Mouse (Mus musculus) kidney, embryonic 15.5 days (tissue): ENCODE measurements around the gene Gm21972. TPM values are rescaled to one million over a fixed set of nuclear protein-coding genes. Genes with fewer than 3 reads are reported as not detected.

ENCODE experiments used
- ATAC-seq: fragments of 200-750 bp; cut with Nextera tagmentation; replicated peaks from 2 replicates; pipeline ENCODE4 v1.8.0; 2017; ENCODE audit warnings: moderate TSS enrichment; ENCODE audit not compliant: low FRiP score
- H3K27ac ChIP-seq: fragments of 300-500 bp; sonication (generic); 2 replicates; pipeline ENCODE4 v1.5.1; 2015; ENCODE audit warnings: mild to moderate bottlenecking, inconsistent platforms
- H3K27me3 ChIP-seq: fragments of 300-500 bp; sonication (generic); 2 replicates; pipeline ENCODE4 v1.6.1; 2015; ENCODE audit warnings: inconsistent platforms
- H3K36me3 ChIP-seq: fragments of 300-500 bp; sonication (generic); 2 replicates; pipeline ENCODE4 v1.6.1; 2015; ENCODE audit warnings: inconsistent platforms
- H3K4me1 ChIP-seq: fragments of 300-500 bp; sonication (generic); 2 replicates; pipeline ENCODE4 v1.6.1; 2015; ENCODE audit warnings: inconsistent platforms
- H3K4me2 ChIP-seq: fragments of 300-500 bp; sonication (generic); 2 replicates; pipeline ENCODE4 v1.6.1; 2015; ENCODE audit warnings: moderate library complexity, mild to moderate bottlenecking, inconsistent platforms
- H3K4me3 ChIP-seq: fragments of 300-500 bp; sonication (generic); replicated peaks from 2 replicates; pipeline ENCODE4 v1.5.1; 2015; ENCODE audit warnings: mild to moderate bottlenecking, inconsistent platforms
- H3K9ac ChIP-seq: fragments of 300-500 bp; sonication (generic); 2 replicates; pipeline ENCODE4 v1.6.1; 2015; ENCODE audit warnings: mild to moderate bottlenecking, inconsistent platforms
- H3K9me3 ChIP-seq: fragments of 300-500 bp; sonication (generic); replicated peaks from 2 replicates; pipeline ENCODE4 v1.6.1; 2016; ENCODE audit warnings: inconsistent platforms
- WGBS: fragments of 180-500 bp; shearing (Covaris S2); methylation state at CpG from one replicate; pipeline ENCODE4 v1.1.7; 2015; ENCODE audit warnings: mixed read lengths; 5-methylcytosine and 5-hydroxymethylcytosine counted together
- polyA plus RNA-seq: library from polyadenylated mRNA; unstranded; fragments of >200 nt; fragmentation: Nextera tagmentation; extraction: Ambion mirVana; gene quantifications from 2 replicates; pipeline ENCODE4 v1.2.1, GENCODE M21; 2015

Gm21972 gene
- polyA plus RNA-seq, 1 experiment from 2014 or later, result not detected

DNA sequence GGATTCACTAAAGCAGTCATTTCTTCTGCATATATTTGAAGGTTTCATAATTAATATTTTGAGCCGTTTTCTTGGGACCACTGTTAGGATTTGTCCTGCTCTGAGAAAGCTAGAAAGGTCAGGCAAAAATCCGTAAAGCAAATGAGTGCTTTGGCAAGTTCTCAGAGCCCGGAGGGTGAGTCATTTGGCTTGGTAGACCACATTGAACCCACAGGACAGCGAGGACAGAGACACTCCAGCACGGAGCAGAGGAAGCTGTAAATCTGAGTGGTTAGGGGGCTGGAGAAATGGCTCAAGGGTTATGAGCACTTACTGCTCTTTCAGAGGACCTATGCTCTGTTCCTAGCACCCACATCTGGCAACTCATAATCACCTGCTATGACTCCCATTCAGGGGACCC is 14.1 kb downstream of the Gm21972 start:
- 63% methylated on average over 5 of the region's 5 CpGs for WGBS
- ATAC-seq, result no peak
- no peaks in the 10 kb centered on the region for H3K27me3 ChIP-seq

DNA sequence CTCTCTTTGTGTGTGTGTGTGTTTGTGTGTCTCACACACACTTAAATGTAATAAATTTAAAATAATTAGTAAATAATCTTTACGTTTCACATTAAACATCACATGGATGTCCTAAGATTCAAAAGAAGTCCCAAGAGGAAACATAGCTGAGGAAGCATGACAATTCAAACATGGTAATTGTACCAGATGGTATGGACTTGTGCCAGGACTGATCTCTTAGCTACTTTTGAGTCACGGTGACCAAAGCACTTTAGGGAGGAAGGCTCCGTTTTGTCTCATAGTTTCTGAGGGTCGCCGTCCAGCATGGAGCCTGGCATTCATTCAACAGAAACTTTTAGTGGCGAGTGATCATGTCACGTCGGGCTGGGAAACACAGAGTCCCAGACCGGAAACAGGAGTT is 14.7 kb downstream of the Gm21972 start:
- no peak overlapping the region for H3K4me2 ChIP-seq
- H3K4me3 ChIP-seq, result no peak overlapping the region
- no peaks in the 10 kb centered on the region for H3K4me1 ChIP-seq
- no peak for ATAC-seq
- H3K36me3 ChIP-seq, result no peaks in the 10 kb centered on the region
- H3K9ac ChIP-seq, result no peak overlapping the region
- H3K9me3 ChIP-seq, result no peaks in the 10 kb centered on the region
- no peaks in the 10 kb centered on the region for H3K27me3 ChIP-seq
- H3K27ac ChIP-seq, result no peak overlapping the region
- 81% methylated on average over 9 of the region's 9 CpGs for WGBS

More for the DNA sequence above, 14.1 kb downstream of the Gm21972 start:
- Histone ChIP-seq H3K4me1 (no peaks in the 10 kb centered on the region), H3K27ac (no peak overlapping the region), H3K9me3 (no peaks in the 10 kb centered on the region), H3K4me2 (no peak overlapping the region), H3K36me3 (no peaks in the 10 kb centered on the region), H3K9ac (no peak overlapping the region), H3K4me3 (no peak overlapping the region)

DNA sequence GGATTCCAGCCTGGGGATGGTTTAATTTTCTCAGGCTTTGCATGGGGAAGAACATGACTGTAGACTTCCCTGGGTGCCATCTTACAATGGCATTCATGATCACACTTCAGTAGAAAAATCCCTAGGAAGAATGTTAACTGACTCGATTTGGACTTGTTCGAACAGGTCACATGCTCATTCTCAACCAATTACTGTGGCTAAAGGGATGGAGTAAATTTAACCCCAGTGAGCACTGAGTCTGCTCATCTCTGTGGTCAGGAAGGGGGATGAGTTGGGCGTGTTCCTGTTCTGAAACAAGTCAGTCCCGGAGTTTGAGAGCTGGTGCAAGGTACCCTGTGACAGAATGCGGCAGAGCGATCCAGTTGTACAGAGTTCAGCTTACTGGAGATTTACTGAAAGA is 17.5 kb downstream of the Gm21972 start:
- no peak overlapping the region for H3K4me3 ChIP-seq
- WGBS, result 82% methylated on average over 6 of the region's 6 CpGs
- no peaks in the 10 kb centered on the region for H3K36me3 ChIP-seq
- H3K4me2 ChIP-seq, result no peak overlapping the region
- ATAC-seq, result no peak
- H3K9ac ChIP-seq, result no peak overlapping the region
- H3K9me3 ChIP-seq, result no peaks in the 10 kb centered on the region
- peaks cover 14% of the 10 kb centered on the region for H3K4me1 ChIP-seq
- H3K27me3 ChIP-seq, result no peaks in the 10 kb centered on the region
- no peak overlapping the region for H3K27ac ChIP-seq

DNA sequence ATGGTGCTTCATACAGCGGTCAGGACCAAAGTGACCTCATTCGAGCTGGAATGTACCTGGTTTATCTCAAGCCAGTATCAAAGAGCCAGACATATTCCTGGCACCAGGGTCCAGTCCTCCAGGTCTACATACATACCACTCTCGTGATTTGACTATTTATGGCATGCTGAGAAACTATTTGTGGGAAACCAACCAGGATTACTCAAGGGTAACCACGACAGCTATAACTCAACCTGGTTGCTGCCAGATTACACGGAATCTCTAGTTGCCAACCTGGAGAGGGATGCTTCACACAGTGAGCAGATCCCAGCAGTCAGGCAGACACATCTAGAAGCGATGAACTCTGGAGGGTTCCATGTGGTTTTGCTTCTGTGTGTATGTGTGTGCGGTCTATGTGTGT is 17.9 kb downstream of the Gm21972 start:
- H3K36me3 ChIP-seq, result no peaks in the 10 kb centered on the region
- 77% methylated on average over 7 of the region's 7 CpGs for WGBS
- peaks cover 15% of the 10 kb centered on the region for H3K4me1 ChIP-seq
- H3K9me3 ChIP-seq, result no peaks in the 10 kb centered on the region
- no peaks in the 10 kb centered on the region for H3K27me3 ChIP-seq
- no peak overlapping the region for H3K9ac ChIP-seq
- H3K4me3 ChIP-seq, result no peak overlapping the region
- ATAC-seq, result no peak
- no peak overlapping the region for H3K27ac ChIP-seq
- no peak overlapping the region for H3K4me2 ChIP-seq

DNA sequence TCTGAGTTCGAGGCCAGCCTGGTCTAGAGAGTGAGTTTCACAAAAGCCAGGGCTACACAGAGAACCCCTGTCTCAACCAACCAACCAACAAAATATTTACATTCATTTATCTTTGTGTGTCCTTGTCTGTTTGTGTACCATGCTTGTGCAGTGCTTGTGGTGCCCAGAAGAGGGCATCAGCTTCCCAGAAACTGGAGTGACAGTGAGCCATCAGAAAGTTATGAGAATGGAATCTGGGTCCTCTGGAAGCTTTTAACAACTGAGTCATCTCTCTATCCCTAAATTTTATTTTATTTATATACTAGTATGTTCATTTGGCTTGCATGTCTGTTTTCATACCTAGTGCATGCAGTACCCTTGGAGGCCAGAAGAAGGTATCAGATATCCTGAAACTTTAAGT is 19.2 kb downstream of the Gm21972 start:
- no peak overlapping the region for H3K27ac ChIP-seq
- no peak for ATAC-seq
- no peaks in the 10 kb centered on the region for H3K27me3 ChIP-seq
- H3K36me3 ChIP-seq, result peaks cover 5% of the 10 kb centered on the region; the same call in 1 of the 2 replicates
- H3K4me2 ChIP-seq, result no peak overlapping the region
- H3K9ac ChIP-seq, result no peak overlapping the region
- peaks cover 15% of the 10 kb centered on the region for H3K4me1 ChIP-seq
- no peaks in the 10 kb centered on the region for H3K9me3 ChIP-seq
- no peak overlapping the region for H3K4me3 ChIP-seq
- WGBS, result 96% methylated on average over 1 of the region's 1 CpGs

DNA sequence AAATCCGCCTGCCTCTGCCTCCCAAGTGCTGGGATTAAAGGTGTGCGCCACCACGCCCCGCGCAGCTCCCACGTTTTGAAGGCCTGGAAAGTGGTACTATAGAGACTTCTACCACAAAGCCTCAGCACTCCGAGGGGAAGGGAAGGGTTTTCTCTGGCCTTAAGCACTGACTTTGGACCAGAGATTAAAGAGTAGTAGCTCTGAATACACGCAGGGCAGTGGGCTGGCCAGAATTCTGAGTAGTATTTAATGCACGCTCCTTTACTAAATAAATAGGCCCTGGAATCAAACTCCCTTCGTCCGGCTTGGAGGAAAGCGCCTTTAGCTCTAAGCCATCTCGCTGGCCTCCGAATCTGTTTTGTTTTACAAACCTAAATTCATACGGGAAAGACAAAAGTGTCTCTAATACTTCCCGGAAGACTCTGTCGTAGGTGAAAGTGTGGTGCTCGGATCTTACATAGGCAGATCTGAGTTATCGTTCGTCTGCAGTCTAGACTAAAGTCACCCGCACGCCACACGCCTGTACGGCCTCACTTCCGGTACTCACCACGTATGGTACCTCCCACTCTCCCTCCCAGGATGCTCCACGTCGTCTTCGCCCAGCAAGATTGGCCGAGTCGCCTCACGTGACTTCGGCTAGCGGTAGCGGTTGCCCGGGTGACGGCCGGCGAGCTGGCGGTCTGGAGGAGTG is 20.8 kb downstream of the Gm21972 start, which contains the start of gene Armc9:
Gene Armc9, plus strand, starts transcription at position 648 of the 691 bp plus-strand sequence.
- H3K9ac ChIP-seq, result peak within 1 kb of the TSS; percentile 75
- 4% methylated on average over 40 of the region's 40 CpGs for WGBS
- peak; percentile 99 for ATAC-seq
- peak within 1 kb of the TSS; percentile 92 for H3K4me3 ChIP-seq
- peaks cover 16% of the 10 kb centered on the region for H3K36me3 ChIP-seq
- H3K9me3 ChIP-seq, result no peaks in the 10 kb centered on the region
- no peaks in the 10 kb centered on the region for H3K27me3 ChIP-seq
- H3K27ac ChIP-seq, result peak within 1 kb of the TSS; percentile 89
- peak within 1 kb of the TSS; percentile 81 for H3K4me2 ChIP-seq
- H3K4me1 ChIP-seq, result peaks cover 15% of the 10 kb centered on the region

DNA sequence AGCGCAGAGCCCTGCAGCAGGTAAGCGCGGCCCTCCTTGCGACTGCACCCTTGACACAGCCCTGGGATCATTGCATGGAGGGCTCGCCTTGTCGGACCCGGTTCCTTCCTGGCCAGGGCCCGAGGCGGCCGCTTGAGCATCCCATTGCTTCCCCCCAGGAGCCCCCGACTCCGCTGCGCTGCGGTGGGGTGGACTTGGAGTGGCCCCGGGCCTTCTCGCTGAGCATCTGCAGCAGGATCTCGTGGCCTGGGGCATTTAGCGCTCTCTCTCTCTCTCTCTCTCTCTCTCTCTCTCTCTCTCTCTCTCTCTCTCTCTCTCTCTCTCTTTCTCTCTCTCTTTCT is 21.4 kb downstream of the Gm21972 start:
- 0% methylated on average over 18 of the region's 18 CpGs for WGBS
- Histone ChIP-seq H3K36me3 (peaks cover 18% of the 10 kb centered on the region), H3K9me3 (no peaks in the 10 kb centered on the region), H3K4me3 (peak overlapping the region; percentile 92), H3K4me2 (peak overlapping the region; percentile 81), H3K9ac (peak overlapping the region; percentile 75), H3K27me3 (no peaks in the 10 kb centered on the region), H3K4me1 (peaks cover 15% of the 10 kb centered on the region), H3K27ac (peak overlapping the region; percentile 89; the same call in 1 of the 2 replicates)
- ATAC-seq, result no peak

DNA sequence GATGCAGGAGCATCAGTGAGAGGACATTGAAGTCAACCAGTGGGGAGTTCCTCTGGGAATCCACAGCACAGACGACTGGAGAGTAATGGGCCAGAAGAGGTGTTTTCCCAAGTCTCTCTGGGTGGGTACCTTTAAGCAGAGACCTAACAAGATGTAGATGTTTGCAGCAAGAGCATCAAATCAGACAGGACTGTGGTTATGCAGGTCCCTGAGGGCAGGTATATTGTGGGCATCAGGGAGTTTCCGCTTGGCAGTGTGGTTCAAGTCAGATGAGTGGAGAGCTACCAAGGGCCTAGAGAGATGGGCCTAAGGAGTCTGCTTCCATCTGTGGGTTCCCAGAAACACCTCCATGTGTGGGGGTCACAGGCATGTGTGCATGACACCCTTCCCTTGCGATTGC is 22.6 kb downstream of the Gm21972 start:
- Histone ChIP-seq H3K4me2 (no peak overlapping the region), H3K9ac (0 out of 2 replicates have a peak overlapping the region, but pooled peaks have one; percentile 75), H3K27ac (no peak overlapping the region), H3K4me3 (no peak overlapping the region), H3K36me3 (peaks cover 30% of the 10 kb centered on the region), H3K27me3 (no peaks in the 10 kb centered on the region), H3K4me1 (peaks cover 15% of the 10 kb centered on the region), H3K9me3 (no peaks in the 10 kb centered on the region)
- 84% methylated on average over 3 of the region's 3 CpGs for WGBS
- no peak for ATAC-seq

DNA sequence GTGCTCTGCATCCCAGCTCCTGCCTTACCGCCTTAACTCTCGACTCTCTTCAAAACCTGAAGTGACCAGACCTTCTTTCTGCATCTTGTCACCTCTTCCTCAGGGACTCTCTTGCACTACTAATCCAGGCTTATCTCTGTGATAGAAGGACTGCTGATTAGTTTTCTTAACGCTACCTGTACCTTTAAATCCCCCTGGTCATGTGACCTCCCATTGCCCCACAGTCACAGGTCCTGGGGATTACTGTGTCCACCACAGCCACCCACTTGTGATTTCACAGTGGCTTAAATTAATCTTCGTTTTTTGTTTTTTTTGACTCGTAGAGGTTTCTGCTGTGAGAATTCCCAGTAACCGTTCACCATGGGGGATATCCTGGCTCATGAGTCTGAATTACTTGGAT is 23.2 kb downstream of the Gm21972 start:
- 91% methylated on average over 6 of the region's 6 CpGs for WGBS
- ATAC-seq, result no peak

DNA sequence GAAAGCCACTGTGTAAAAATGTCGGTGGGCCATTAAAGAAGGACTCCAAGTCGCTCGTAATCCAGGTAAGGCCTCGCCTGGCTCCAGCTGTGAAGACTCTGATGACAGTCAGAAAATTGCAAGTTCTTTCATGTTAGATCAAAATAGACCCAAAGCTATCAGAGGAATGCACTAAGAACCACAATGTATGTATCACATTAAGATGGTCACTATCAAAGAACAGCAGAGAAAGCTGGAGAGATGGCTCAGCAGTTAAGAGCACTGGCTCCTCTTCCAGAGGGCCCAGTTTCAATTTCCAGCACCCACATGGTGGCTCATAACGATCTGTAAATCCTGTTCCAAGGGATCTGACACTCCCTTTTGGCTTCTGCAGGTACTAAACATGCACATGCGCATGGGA is 26.6 kb downstream of the Gm21972 start:
- peaks cover 9% of the 10 kb centered on the region for H3K4me1 ChIP-seq
- 93% methylated on average over 6 of the region's 6 CpGs for WGBS
- no peak overlapping the region for H3K27ac ChIP-seq
- H3K9me3 ChIP-seq, result no peaks in the 10 kb centered on the region
- H3K9ac ChIP-seq, result no peak overlapping the region
- no peak overlapping the region for H3K4me2 ChIP-seq
- H3K36me3 ChIP-seq, result peaks cover 67% of the 10 kb centered on the region
- no peak overlapping the region for H3K4me3 ChIP-seq
- ATAC-seq, result no peak
- no peaks in the 10 kb centered on the region for H3K27me3 ChIP-seq

More for the DNA sequence above, 23.2 kb downstream of the Gm21972 start:
- no peak overlapping the region for H3K4me3 ChIP-seq
- H3K36me3 ChIP-seq, result peaks cover 35% of the 10 kb centered on the region
- peaks cover 15% of the 10 kb centered on the region for H3K4me1 ChIP-seq
- no peaks in the 10 kb centered on the region for H3K27me3 ChIP-seq
- H3K27ac ChIP-seq, result no peak overlapping the region
- no peak overlapping the region for H3K4me2 ChIP-seq
- H3K9ac ChIP-seq, result no peak overlapping the region
- H3K9me3 ChIP-seq, result no peaks in the 10 kb centered on the region

DNA sequence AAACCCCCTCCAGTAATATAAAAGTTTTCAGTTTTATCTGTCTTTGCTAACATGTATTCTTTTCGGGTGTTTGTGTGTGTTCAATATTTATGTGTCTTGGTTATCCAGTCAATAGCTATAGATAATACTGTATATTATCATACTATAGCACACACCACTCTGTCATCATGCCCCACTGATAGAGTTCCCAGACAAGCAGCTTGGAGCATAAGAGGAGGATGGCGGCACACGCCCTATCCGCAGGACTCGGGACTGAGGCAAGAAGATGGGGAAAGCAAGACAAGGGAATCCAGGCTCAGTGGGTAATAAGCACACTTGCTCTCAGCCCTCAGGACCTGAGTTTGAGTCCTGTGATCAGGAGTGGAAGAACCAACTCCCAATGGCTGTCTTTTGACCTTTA is 27.0 kb downstream of the Gm21972 start:
- Histone ChIP-seq H3K9ac (no peak overlapping the region), H3K4me1 (peaks cover 5% of the 10 kb centered on the region), H3K36me3 (peaks cover 70% of the 10 kb centered on the region), H3K27ac (no peak overlapping the region), H3K9me3 (no peaks in the 10 kb centered on the region), H3K4me2 (no peak overlapping the region), H3K27me3 (no peaks in the 10 kb centered on the region), H3K4me3 (no peak overlapping the region)
- WGBS, result 94% methylated on average over 5 of the region's 5 CpGs
- ATAC-seq, result 0 out of 2 replicates have a peak, but pooled peaks have one; percentile 64

DNA sequence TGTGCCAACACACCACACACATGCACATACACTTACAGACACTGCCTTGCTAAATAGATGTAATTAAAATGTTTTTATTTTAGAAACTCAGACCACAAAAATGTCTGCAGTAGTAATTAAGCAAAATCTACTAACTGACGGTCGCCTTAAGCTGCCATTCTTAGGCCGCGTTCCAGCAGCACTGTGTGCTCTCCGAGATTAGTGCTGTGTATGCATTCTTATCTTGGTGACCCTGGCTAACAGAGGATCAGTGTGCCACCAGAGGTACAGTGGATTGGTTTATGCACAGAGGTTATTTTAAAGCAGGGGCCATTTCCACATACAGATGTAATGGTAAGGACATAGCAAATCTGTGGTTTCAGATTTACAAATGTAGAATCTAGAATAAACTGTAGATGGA is 27.6 kb downstream of the Gm21972 start:
- H3K9me3 ChIP-seq, result no peaks in the 10 kb centered on the region
- no peaks in the 10 kb centered on the region for H3K4me1 ChIP-seq
- H3K4me2 ChIP-seq, result no peak overlapping the region
- no peaks in the 10 kb centered on the region for H3K27me3 ChIP-seq
- 91% methylated on average over 5 of the region's 5 CpGs for WGBS
- no peak; the same call in 1 of the 2 replicates for ATAC-seq
- H3K27ac ChIP-seq, result no peak overlapping the region
- H3K4me3 ChIP-seq, result no peak overlapping the region
- H3K9ac ChIP-seq, result no peak overlapping the region
- H3K36me3 ChIP-seq, result peaks cover 75% of the 10 kb centered on the region

DNA sequence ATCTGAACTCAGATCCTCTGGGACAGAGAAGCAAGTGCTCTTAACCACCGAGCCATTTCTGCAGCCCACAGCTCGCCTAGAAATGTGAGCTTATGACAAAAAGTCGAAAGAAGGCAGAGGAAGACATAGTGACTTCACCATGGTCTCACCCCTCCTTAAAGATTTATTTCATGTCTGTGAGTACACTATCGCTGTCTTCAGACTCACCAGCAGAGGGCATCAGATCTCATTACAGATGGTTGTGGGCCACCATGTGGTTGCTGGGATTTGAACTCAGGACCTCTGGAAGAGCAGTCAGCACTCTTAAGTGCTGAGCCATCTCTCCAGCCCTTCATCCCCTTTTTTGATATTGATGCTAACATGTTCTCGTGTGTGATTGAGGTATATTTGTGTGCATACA is 41.2 kb downstream of the Gm21972 start:
- H3K4me2 ChIP-seq, result no peak overlapping the region
- no peaks in the 10 kb centered on the region for H3K4me1 ChIP-seq
- no peak overlapping the region for H3K27ac ChIP-seq
- H3K27me3 ChIP-seq, result no peaks in the 10 kb centered on the region
- no peaks in the 10 kb centered on the region for H3K9me3 ChIP-seq
- no peak overlapping the region for H3K4me3 ChIP-seq
- no peak for ATAC-seq
- H3K36me3 ChIP-seq, result peaks cover 65% of the 10 kb centered on the region
- 95% methylated on average over 5 of the region's 5 CpGs for WGBS
- no peak overlapping the region for H3K9ac ChIP-seq
